Mouse (Mus musculus) lung, embryonic 14.5 days (tissue): Measurements from ENCODE around the gene Stx18. TPM values are rescaled to one million over a fixed set of nuclear protein-coding genes. Genes with fewer than 3 reads are reported as not detected.

Experiments
- ATAC-seq: fragments of 200-750 bp; cut with Nextera tagmentation; 2 replicates; pipeline ENCODE4 v1.8.0; 2017; ENCODE audit warnings: mild to moderate bottlenecking, moderate TSS enrichment, moderate library complexity; ENCODE audit not compliant: insufficient read depth
- DNase-seq: peaks from one replicate; pipeline ENCODE4 v3.0.0-alpha.2; 2015
- H3K27ac ChIP-seq: fragments of 300-500 bp; sonication (generic); 2 replicates; pipeline ENCODE4 v1.5.1; 2014; ENCODE audit warnings: low read depth, mild to moderate bottlenecking, moderate library complexity
- H3K27me3 ChIP-seq: fragments of 300-500 bp; sonication (generic); 2 replicates; pipeline ENCODE4 v1.6.1; 2014; ENCODE audit warnings: low read length, control low read depth; ENCODE audit not compliant: insufficient read depth
- H3K36me3 ChIP-seq: fragments of 300-500 bp; sonication (generic); 2 replicates; pipeline ENCODE4 v1.6.1; 2014; ENCODE audit warnings: control low read depth; ENCODE audit not compliant: insufficient read depth
- H3K4me1 ChIP-seq: fragments of 300-500 bp; sonication (generic); 2 replicates; pipeline ENCODE4 v1.6.1; 2014; ENCODE audit warnings: antibody characterized with exemption, control low read depth; ENCODE audit not compliant: insufficient read depth
- H3K4me2 ChIP-seq: fragments of 300-500 bp; sonication (generic); 2 replicates; pipeline ENCODE4 v1.6.1; 2014; ENCODE audit warnings: mild to moderate bottlenecking
- H3K4me3 ChIP-seq: fragments of 300-500 bp; sonication (generic); 2 replicates; pipeline ENCODE4 v1.5.1; 2014; ENCODE audit warnings: low read depth, low read length
- H3K9ac ChIP-seq: fragments of 300-500 bp; sonication (generic); 2 replicates; pipeline ENCODE4 v1.6.1; 2014
- H3K9me3 ChIP-seq: fragments of 300-500 bp; sonication (generic); 2 replicates; pipeline ENCODE4 v1.6.1; 2016; ENCODE audit warnings: low read depth, low read length, control low read depth
- CTCF ChIP-seq: IDR thresholded peaks from 2 replicates; pipeline ENCODE4 v1.5.1; 2016; ENCODE audit warnings: antibody characterized with exemption, low read depth
- WGBS: fragments of 180-500 bp; shearing (Covaris S2); extraction: QIAGEN DNeasy Blood & Tissue Kit; methylation state at CpG from one replicate; pipeline ENCODE4 v1.1.7; 2014; 5-methylcytosine and 5-hydroxymethylcytosine counted together
- polyA plus RNA-seq: library from polyadenylated mRNA; unstranded; fragments of >200 nt; fragmentation: Nextera tagmentation; extraction: Ambion mirVana; gene quantifications from 2 replicates; pipeline ENCODE4 v1.2.1, GENCODE M21; 2014

The Stx18 gene
- polyA plus RNA-seq, 1 experiment from 2014 or later: 43.6 TPM

GRCm38 (mm10) chr5:38078575-38078974 is 40.0 kb downstream of the Stx18 start:
- no peak for TF ChIP-seq CTCF
- DNase-seq: no peak

GRCm38 (mm10) chr5:38080472-38080871 is 41.9 kb downstream of the Stx18 start:
- no peak for ATAC-seq
- WGBS: 94% methylated on average over 1 of the region's 1 CpGs
- H3K4me3 ChIP-seq: no peak overlapping the region
- TF ChIP-seq CTCF: no peak
- no peaks in the 10 kb centered on the region for H3K36me3 ChIP-seq
- H3K4me2 ChIP-seq: no peak overlapping the region
- H3K9ac ChIP-seq: no peak overlapping the region
- no peak for DNase-seq
- H3K27me3 ChIP-seq: no peaks in the 10 kb centered on the region
- H3K27ac ChIP-seq: no peak overlapping the region
- H3K4me1 ChIP-seq: 0 out of 2 replicates have a peak, but pooled peaks cover 3% of the 10 kb centered on the region
- H3K9me3 ChIP-seq: no peaks in the 10 kb centered on the region

More at GRCm38 (mm10) chr5:38078575-38078974, 40.0 kb downstream of the Stx18 start:
- Histone ChIP-seq H3K4me3 (no peak overlapping the region), H3K36me3 (no peaks in the 10 kb centered on the region), H3K4me2 (no peak overlapping the region), H3K9me3 (no peaks in the 10 kb centered on the region), H3K27me3 (no peaks in the 10 kb centered on the region), H3K27ac (no peak overlapping the region), H3K4me1 (no peaks in the 10 kb centered on the region), H3K9ac (no peak overlapping the region)
- ATAC-seq: no peak
- WGBS: 75% methylated on average over 3 of the region's 3 CpGs

GRCm38 (mm10) chr5:38082589-38082988 is 44.0 kb downstream of the Stx18 start:
- TF ChIP-seq CTCF: no peak
- no peak overlapping the region for H3K4me2 ChIP-seq
- H3K27me3 ChIP-seq: no peaks in the 10 kb centered on the region
- H3K9me3 ChIP-seq: no peaks in the 10 kb centered on the region
- DNase-seq: no peak
- 0 out of 2 replicates have a peak, but pooled peaks cover 3% of the 10 kb centered on the region for H3K4me1 ChIP-seq
- H3K36me3 ChIP-seq: no peaks in the 10 kb centered on the region
- no peak overlapping the region for H3K4me3 ChIP-seq
- H3K9ac ChIP-seq: no peak overlapping the region
- no peak for ATAC-seq
- H3K27ac ChIP-seq: no peak overlapping the region
- WGBS: 54% methylated on average over 3 of the region's 3 CpGs

- WGBS: 79% methylated on average over 5 of the region's 5 CpGs
- no peak overlapping the region for H3K4me2 ChIP-seq
- no peak overlapping the region for H3K4me3 ChIP-seq
- ATAC-seq (no peak), DNase-seq (no peak)
- no peak for TF ChIP-seq CTCF
- no peak overlapping the region for H3K9ac ChIP-seq
- H3K4me1 ChIP-seq: 0 out of 2 replicates have a peak, but pooled peaks cover 3% of the 10 kb centered on the region
- no peaks in the 10 kb centered on the region for H3K27me3 ChIP-seq
- no peaks in the 10 kb centered on the region for H3K36me3 ChIP-seq
- H3K27ac ChIP-seq: no peak overlapping the region
- H3K9me3 ChIP-seq: no peaks in the 10 kb centered on the region
Measured at GRCm38 (mm10) chr5:38083362-38083761, 44.8 kb downstream of the Stx18 start.

- no peak overlapping the region for H3K4me3 ChIP-seq
- TF ChIP-seq CTCF: no peak
- H3K27me3 ChIP-seq: no peaks in the 10 kb centered on the region
- no peak overlapping the region for H3K27ac ChIP-seq
- ATAC-seq (no peak), DNase-seq (peak; percentile 42)
- no peaks in the 10 kb centered on the region for H3K9me3 ChIP-seq
- 0 out of 2 replicates have a peak, but pooled peaks cover 3% of the 10 kb centered on the region for H3K4me1 ChIP-seq
- H3K9ac ChIP-seq: no peak overlapping the region
- H3K4me2 ChIP-seq: no peak overlapping the region
- H3K36me3 ChIP-seq: no peaks in the 10 kb centered on the region
- 32% methylated on average over 8 of the region's 8 CpGs for WGBS
Measured at GRCm38 (mm10) chr5:38084616-38085015, 46.1 kb downstream of the Stx18 start.

GRCm38 (mm10) chr5:38085561-38086392 is 47.2 kb downstream of the Stx18 start:
- no peaks in the 10 kb centered on the region for H3K36me3 ChIP-seq
- no peaks in the 10 kb centered on the region for H3K27me3 ChIP-seq
- H3K27ac ChIP-seq: no peak overlapping the region
- 15% methylated on average over 10 of the region's 10 CpGs for WGBS
- peak; percentile 53; the same call in 1 of the 2 replicates for ATAC-seq
- 0 out of 2 replicates have a peak, but pooled peaks cover 3% of the 10 kb centered on the region for H3K4me1 ChIP-seq
- no peak overlapping the region for H3K4me2 ChIP-seq
- H3K9me3 ChIP-seq: no peaks in the 10 kb centered on the region
- H3K9ac ChIP-seq: no peak overlapping the region
- peak; percentile 84 for DNase-seq
- TF ChIP-seq CTCF: peak; percentile 92
- no peak overlapping the region for H3K4me3 ChIP-seq

GRCm38 (mm10) chr5:38090111-38090510 is 51.6 kb downstream of the Stx18 start:
- no peak for DNase-seq
- Histone ChIP-seq H3K36me3 (no peaks in the 10 kb centered on the region), H3K4me2 (no peak overlapping the region), H3K27ac (no peak overlapping the region), H3K27me3 (no peaks in the 10 kb centered on the region), H3K9ac (no peak overlapping the region), H3K4me1 (no peaks in the 10 kb centered on the region), H3K4me3 (no peak overlapping the region), H3K9me3 (no peaks in the 10 kb centered on the region)
- WGBS: 83% methylated on average over 3 of the region's 3 CpGs
- no peak for ATAC-seq
- TF ChIP-seq CTCF: no peak
